Mouse (Mus musculus) lung, embryonic 16.5 days (tissue): ENCODE measurements around the gene Wfdc13. TPM values are rescaled to one million over a fixed set of nuclear protein-coding genes. Genes with fewer than 3 reads are reported as not detected.

ENCODE experiments used
- ATAC-seq: fragments of 200-750 bp; cut with Nextera tagmentation; 2 replicates; pipeline ENCODE4 v1.8.0; 2017; ENCODE audit warnings: low read depth, mild to moderate bottlenecking, moderate library complexity
- H3K27ac ChIP-seq: fragments of 300-500 bp; sonication (generic); 2 replicates; pipeline ENCODE4 v1.5.1; 2014; ENCODE audit warnings: mild to moderate bottlenecking, control low read depth, low read length
- H3K27me3 ChIP-seq: fragments of 300-500 bp; sonication (generic); 2 replicates; pipeline ENCODE4 v1.6.1; 2014; ENCODE audit warnings: low read depth, low read length, mixed read lengths; ENCODE audit not compliant: control insufficient read depth, insufficient read depth
- H3K36me3 ChIP-seq: fragments of 300-500 bp; sonication (generic); 2 replicates; pipeline ENCODE4 v1.6.1; 2014; ENCODE audit warnings: low read length; ENCODE audit not compliant: control insufficient read depth, insufficient read depth
- H3K4me1 ChIP-seq: fragments of 300-500 bp; sonication (generic); replicated peaks from 2 replicates; pipeline ENCODE4 v1.6.1; 2014; ENCODE audit warnings: low read length, mixed read lengths; ENCODE audit not compliant: control insufficient read depth, insufficient read depth
- H3K4me2 ChIP-seq: fragments of 300-500 bp; sonication (generic); 2 replicates; pipeline ENCODE4 v1.6.1; 2014; ENCODE audit warnings: low read depth, low read length, control low read depth
- H3K4me3 ChIP-seq: fragments of 300-500 bp; sonication (generic); 2 replicates; pipeline ENCODE4 v1.5.1; 2014; ENCODE audit warnings: mild to moderate bottlenecking, low read length, control low read depth
- H3K9ac ChIP-seq: fragments of 300-500 bp; sonication (generic); 2 replicates; pipeline ENCODE4 v1.6.1; 2014; ENCODE audit warnings: low read length, control low read depth
- H3K9me3 ChIP-seq: fragments of 300-500 bp; sonication (generic); 2 replicates; pipeline ENCODE4 v1.6.1; 2016; ENCODE audit warnings: low read length; ENCODE audit not compliant: control insufficient read depth
- WGBS: fragments of 180-500 bp; shearing (Covaris S2); extraction: QIAGEN DNeasy Blood & Tissue Kit; methylation state at CpG from one replicate; pipeline ENCODE4 v1.1.7; 2014; 5-methylcytosine and 5-hydroxymethylcytosine counted together
- polyA plus RNA-seq: library from polyadenylated mRNA; unstranded; fragments of >200 nt; fragmentation: Nextera tagmentation; extraction: Ambion mirVana; gene quantifications from 2 replicates; pipeline ENCODE4 v1.2.1, GENCODE M21; 2015

Gene Wfdc13
- polyA plus RNA-seq, 1 experiment from 2014 or later = 0.46 TPM

DNA sequence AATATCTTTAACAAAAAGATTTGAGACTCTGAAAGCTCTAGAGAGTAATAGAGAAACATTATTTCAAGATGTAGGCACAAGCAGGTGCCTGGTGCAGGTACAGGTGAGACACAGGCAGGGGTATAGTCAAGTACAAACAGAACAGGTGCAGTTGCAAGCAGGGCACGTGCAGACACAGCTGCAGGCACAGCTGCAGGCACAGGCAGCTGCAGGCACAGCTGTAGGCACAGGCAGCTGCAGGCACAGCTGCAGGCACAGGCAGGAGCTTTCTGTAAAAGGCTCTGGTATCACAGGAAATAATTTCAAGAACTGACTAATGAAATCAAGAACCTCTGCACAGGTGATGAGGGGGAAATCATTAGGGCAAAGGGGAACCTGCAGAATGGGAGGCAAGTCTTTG, 14.0 kb upstream of the Wfdc13 start:
- 12% methylated on average over 1 of the region's 1 CpGs for WGBS
- no peak for ATAC-seq

DNA sequence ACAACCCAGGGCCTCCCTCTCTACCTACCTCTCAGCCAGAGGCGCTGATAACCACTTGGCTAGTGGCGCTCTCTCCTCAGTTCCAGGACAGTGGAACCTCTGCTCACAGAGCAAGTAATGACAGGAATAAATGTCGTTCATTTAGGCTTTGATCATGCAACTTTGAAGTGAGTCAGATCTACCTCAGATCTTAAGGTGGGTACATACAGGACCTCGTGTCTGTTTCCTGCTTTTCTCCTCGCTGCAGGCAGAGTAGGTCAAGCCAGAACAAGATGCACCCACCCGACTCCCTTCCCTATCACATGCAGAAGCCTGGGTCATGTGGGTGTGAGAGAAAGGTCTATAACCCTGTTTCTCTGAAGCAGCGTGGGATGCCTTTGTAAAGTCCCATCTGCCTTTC, 10.9 kb upstream of the Wfdc13 start, which contains the start of gene Wfdc11:
Gene Wfdc11, minus strand, starts transcription at position 101 of the 400 bp plus-strand sequence.
- no peak for ATAC-seq
- no peaks in the 10 kb centered on the region for H3K36me3 ChIP-seq
- H3K9ac ChIP-seq = no peak within 1 kb of the TSS
- no peak within 1 kb of the TSS for H3K4me3 ChIP-seq
- WGBS = 66% methylated on average over 7 of the region's 7 CpGs
- no peaks in the 10 kb centered on the region for H3K27me3 ChIP-seq
- H3K27ac ChIP-seq = no peak within 1 kb of the TSS
- H3K4me2 ChIP-seq = no peak within 1 kb of the TSS
- H3K9me3 ChIP-seq = no peaks in the 10 kb centered on the region
- no peaks in the 10 kb centered on the region for H3K4me1 ChIP-seq

More for the DNA sequence above, 14.0 kb upstream of the Wfdc13 start:
- no peak overlapping the region for H3K27ac ChIP-seq
- H3K4me3 ChIP-seq = no peak overlapping the region
- H3K27me3 ChIP-seq = no peaks in the 10 kb centered on the region
- H3K4me1 ChIP-seq = no peaks in the 10 kb centered on the region
- no peaks in the 10 kb centered on the region for H3K36me3 ChIP-seq
- H3K9me3 ChIP-seq = no peaks in the 10 kb centered on the region
- H3K9ac ChIP-seq = no peak overlapping the region
- H3K4me2 ChIP-seq = no peak overlapping the region

- no peak overlapping the region for H3K4me2 ChIP-seq
- no peak for ATAC-seq
- H3K27ac ChIP-seq = no peak overlapping the region
- no peak overlapping the region for H3K9ac ChIP-seq
- H3K36me3 ChIP-seq = no peaks in the 10 kb centered on the region
- H3K4me3 ChIP-seq = no peak overlapping the region
- WGBS = 75% methylated on average over 7 of the region's 7 CpGs
- H3K4me1 ChIP-seq = no peaks in the 10 kb centered on the region
- H3K27me3 ChIP-seq = no peaks in the 10 kb centered on the region
- no peaks in the 10 kb centered on the region for H3K9me3 ChIP-seq
Measured at GRCm38 (mm10) chr2:164676103-164676502, 8.8 kb upstream of the Wfdc13 start.

DNA sequence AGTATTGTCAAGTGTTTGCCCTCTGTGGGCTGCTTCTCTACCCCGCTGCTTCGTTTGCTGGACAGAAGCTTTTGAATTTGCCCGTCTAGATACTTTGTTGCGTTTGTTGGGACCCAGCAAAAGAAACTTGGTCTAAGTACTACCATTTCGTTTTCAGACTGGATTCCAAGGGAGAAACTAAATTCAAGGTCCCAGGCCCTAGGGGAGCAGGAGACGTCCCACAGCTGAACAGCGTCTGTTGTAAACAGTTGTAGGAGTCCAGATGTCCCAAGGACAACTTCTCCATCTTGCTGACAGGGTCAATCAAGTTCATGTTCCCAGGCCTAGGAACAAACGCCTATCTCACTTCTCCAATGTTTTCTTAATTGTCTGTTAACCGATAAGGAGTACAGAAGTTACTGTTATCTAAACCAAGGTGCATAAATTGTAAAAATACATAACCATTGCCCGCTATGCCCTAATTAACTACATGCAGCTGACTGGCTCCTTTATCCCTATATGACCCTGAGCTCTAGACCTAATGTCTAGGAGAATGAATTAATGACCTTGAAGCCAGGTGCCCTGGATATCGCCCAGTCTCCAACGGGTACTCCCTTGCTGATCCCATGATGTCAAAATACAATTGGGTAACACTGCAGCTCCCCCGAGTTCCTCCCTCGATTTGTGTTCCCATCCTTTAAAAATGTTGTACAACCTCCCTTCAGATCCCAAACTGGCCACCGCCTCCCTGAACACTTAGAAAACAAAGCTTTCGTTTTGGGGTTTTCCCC, 7.8 kb upstream of the Wfdc13 start:
- Histone ChIP-seq H3K9me3 (no peaks in the 10 kb centered on the region), H3K27me3 (no peaks in the 10 kb centered on the region), H3K4me1 (no peaks in the 10 kb centered on the region), H3K36me3 (no peaks in the 10 kb centered on the region), H3K9ac (no peak overlapping the region), H3K4me3 (no peak overlapping the region), H3K4me2 (no peak overlapping the region), H3K27ac (no peak overlapping the region)
- 62% methylated on average over 16 of the region's 16 CpGs for WGBS
- no peak for ATAC-seq

GRCm38 (mm10) chr2:164678848-164679625, 5.9 kb upstream of the Wfdc13 start:
- peak; percentile 88 for ATAC-seq
- 17% methylated on average over 19 of the region's 19 CpGs for WGBS

DNA sequence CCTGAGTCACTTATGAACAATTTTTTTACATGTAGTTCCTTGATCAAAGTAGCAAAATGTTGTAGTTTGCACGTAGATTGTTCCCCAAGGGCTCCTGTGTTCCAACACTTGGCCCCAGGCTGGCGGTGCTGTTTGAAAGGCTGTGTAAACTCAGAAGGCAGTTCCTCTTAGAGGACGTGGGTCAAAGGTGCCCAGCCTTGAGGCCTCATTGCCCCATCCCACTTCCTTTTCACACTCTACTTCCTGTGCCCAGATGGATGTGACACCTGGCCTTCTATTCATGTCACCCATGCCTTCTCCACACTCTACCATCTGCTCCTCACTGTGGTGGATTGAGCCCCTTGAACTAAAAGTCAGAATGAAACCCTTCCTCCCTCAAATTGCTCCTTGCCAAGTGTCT, 5.0 kb upstream of the Wfdc13 start:
- Histone ChIP-seq H3K36me3 (no peaks in the 10 kb centered on the region), H3K27me3 (no peaks in the 10 kb centered on the region), H3K4me1 (no peaks in the 10 kb centered on the region), H3K9me3 (no peaks in the 10 kb centered on the region), H3K4me3 (no peak overlapping the region), H3K9ac (no peak overlapping the region), H3K4me2 (no peak overlapping the region), H3K27ac (no peak overlapping the region)
- 14% methylated on average over 3 of the region's 3 CpGs for WGBS
- ATAC-seq = peak; percentile 36; the same call in 1 of the 2 replicates

More at GRCm38 (mm10) chr2:164678848-164679625, 5.9 kb upstream of the Wfdc13 start:
- H3K9me3 ChIP-seq = no peaks in the 10 kb centered on the region
- H3K4me3 ChIP-seq = peak overlapping the region; percentile 16
- no peak overlapping the region for H3K9ac ChIP-seq
- peak overlapping the region; percentile 35 for H3K4me2 ChIP-seq
- H3K27me3 ChIP-seq = no peaks in the 10 kb centered on the region
- no peaks in the 10 kb centered on the region for H3K4me1 ChIP-seq
- no peaks in the 10 kb centered on the region for H3K36me3 ChIP-seq
- no peak overlapping the region for H3K27ac ChIP-seq

DNA sequence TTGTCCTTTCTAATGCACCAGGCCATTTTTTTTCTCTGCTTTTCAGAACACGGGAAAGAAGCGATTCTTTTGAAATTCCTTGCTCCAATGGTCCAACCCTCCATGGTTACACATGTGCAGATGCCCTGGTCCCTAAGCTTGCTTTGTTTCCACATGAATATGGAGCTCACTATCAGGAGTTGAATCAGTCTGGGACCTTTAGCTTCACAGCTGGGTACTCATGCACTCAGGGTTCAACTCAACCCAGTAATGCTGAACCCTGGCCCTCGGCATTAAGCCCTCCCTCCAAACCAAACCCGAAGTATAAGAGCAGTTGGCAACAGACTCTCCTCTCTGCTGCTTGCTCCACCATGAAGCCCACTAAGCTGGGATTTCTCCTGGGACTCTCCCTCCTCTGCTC, 13.3 kb downstream of the Wfdc13 start, which contains the start of gene Spint4:
Gene Spint4, plus strand, starts transcription at position 301 of the 400 bp plus-strand sequence.
- Histone ChIP-seq H3K9me3 (no peaks in the 10 kb centered on the region), H3K4me3 (no peak within 1 kb of the TSS), H3K4me2 (no peak within 1 kb of the TSS), H3K27me3 (no peaks in the 10 kb centered on the region), H3K36me3 (no peaks in the 10 kb centered on the region), H3K4me1 (no peaks in the 10 kb centered on the region), H3K27ac (no peak within 1 kb of the TSS), H3K9ac (no peak within 1 kb of the TSS)
- WGBS = 68% methylated on average over 4 of the region's 4 CpGs
- no peak for ATAC-seq

DNA sequence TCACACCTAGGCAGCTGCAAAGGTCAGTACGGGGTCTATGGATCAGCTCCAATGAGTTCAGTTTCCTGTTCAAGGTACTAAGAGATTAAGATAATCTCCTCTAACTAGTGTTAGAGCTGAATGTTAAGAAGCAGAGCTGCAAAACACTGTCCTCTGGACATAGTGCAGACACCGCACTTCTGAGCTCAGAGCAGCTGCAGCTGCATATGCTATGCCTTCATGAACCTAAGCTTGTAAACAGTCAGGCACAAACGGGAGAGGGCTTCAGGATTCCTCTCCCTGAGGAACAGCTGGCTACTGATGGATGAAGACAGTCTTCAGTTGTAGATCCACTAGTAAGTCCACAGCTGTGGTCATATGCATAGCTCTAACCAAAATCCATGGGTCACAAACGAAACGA, 16.1 kb downstream of the Wfdc13 start:
- H3K4me1 ChIP-seq = no peaks in the 10 kb centered on the region
- 56% methylated on average over 5 of the region's 5 CpGs for WGBS
- H3K27ac ChIP-seq = no peak overlapping the region
- H3K36me3 ChIP-seq = no peaks in the 10 kb centered on the region
- no peaks in the 10 kb centered on the region for H3K9me3 ChIP-seq
- ATAC-seq = no peak
- H3K9ac ChIP-seq = no peak overlapping the region
- no peak overlapping the region for H3K4me3 ChIP-seq
- H3K4me2 ChIP-seq = no peak overlapping the region
- H3K27me3 ChIP-seq = no peaks in the 10 kb centered on the region

GRCm38 (mm10) chr2:164701761-164702160, 16.9 kb downstream of the Wfdc13 start:
- Histone ChIP-seq H3K9ac (no peak overlapping the region), H3K27me3 (no peaks in the 10 kb centered on the region), H3K36me3 (no peaks in the 10 kb centered on the region), H3K4me1 (no peaks in the 10 kb centered on the region), H3K4me2 (no peak overlapping the region), H3K9me3 (no peaks in the 10 kb centered on the region), H3K27ac (no peak overlapping the region), H3K4me3 (no peak overlapping the region)
- ATAC-seq = no peak
- 83% methylated on average over 5 of the region's 5 CpGs for WGBS
